Mouse (Mus musculus): ENCODE measurements around the gene Atrnl1. TPM values are rescaled to one million over a fixed set of nuclear protein-coding genes. Genes with fewer than 3 reads are reported as not detected.

Gene Atrnl1
- 10 to 100 TPM; 24.9 to 25.6 TPM for total RNA-seq (2021)

DNA sequence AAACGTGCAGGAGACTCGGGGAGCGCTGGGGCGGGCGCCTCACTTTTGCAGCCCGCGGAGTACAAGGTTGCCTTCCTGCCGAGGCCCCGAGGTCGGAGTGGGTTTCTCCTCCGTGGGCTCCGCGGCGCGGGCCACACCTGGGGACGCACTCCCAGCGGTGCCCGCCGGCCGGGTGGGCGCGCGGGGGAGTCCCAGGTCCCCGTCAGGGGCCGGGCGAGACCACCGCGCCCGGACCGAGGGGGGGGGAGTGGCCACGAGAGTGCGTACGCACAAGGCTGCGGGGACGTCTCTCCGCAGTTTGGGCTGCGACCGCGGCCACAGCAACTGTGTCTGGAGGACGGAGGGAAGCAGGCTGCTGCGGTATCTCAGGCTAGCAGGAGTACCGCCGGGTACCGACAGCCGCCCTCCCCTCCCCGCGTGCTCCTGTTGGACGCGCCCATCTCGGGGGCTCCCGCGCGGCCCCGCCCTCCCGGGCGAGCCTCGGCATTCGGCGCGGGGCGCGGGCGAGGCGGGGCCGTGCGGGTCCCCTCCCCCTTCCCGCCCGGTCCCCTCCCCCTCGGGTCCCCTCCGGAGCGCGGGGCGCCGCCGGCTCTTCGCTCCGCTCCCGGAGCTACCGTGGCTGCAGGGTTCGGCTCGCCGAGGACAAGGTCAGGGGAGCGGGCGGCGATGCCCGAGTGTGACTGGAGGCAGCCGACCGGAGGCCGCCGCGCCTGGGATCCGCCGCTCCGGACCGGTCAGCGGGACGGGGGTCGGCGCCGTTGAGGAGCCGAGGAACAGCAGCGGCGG lies at the start of gene Atrnl1:
TSS of gene Atrnl1 (plus strand) at position 559 of the 786 bp plus-strand sequence.
- DNase-seq = peak; percentile 89

DNA sequence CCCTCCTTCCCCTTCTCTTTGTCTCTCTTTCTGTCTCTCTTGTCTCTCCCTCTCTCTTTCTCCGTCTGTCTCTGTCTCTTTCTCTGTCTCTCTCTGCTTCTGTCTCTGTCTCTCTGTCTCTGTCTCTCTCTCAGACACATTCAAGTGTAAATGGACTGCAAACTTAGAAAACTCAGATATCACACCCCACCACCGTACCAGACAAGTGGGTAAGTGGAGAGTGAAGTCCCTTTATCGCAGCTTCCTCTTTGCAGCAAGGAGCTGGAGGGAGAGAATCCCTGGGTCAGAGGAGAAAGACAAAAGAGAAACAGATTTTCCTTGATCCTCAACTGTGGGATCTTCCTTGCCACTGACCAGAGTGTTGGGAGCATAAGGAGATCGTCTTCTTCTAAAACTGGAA lies 49.3 kb upstream of the Atrnl1 start:
- no peak for DNase-seq

DNA sequence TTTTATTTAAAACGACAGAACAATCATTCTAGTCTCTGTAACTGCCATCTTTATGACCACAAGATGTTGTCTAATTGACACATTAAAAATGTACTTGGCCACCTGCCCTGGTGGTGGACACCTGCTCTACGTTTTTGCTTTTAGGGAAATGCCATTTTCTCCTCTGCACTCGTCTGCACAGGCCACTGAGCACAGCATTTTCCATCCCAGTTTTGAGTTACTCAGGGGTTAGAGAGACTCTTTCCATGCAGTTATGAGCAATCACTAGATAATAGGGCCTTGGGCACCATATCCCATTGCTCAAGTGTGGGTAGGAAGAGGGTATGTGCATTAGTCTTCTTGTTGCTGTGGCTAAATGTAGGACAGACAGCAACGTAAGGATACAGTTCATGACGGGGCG lies 41.8 kb upstream of the Atrnl1 start:
- no peak for DNase-seq

DNA sequence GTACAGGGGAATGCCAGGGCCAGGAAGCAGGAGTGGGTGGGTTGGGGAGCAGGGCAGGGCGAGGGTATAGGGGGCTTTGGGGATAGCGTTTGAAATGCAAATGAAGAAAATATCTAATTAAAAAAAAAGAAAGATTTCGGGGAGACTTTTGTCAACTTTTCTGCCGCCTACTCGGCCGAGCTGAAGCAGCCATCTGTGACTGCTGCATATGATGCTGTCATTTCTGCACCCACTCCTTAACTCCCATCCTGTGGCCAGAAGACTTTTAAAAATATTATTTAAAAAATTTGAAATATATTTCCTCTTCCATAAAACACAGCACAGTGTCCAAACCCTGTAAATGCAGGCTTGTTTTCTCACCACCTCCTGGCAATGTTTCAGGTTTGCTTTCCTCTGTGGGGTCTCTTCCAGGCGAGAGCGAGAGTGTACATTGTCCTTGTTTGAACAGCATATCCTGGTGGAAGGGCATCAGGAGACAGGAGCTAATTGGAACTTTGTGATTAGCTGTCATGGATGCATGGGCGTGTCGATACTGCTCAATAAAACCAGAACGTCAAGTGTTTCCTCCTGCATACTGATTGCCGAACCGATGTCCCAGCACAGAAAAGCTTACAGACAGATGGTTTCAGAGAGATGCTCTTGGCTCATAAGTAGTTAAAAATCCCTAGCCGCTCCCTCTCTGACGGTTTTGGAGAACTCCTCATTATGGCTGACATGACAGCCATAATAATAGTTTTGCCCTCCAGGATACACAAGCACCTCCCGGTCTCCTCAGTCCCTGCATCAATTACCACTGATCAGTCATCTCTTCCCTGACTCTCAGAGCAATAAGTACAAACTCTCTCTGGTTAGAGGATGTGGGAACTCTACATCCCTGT lies 38.2 kb upstream of the Atrnl1 start:
- no peak for DNase-seq

DNA sequence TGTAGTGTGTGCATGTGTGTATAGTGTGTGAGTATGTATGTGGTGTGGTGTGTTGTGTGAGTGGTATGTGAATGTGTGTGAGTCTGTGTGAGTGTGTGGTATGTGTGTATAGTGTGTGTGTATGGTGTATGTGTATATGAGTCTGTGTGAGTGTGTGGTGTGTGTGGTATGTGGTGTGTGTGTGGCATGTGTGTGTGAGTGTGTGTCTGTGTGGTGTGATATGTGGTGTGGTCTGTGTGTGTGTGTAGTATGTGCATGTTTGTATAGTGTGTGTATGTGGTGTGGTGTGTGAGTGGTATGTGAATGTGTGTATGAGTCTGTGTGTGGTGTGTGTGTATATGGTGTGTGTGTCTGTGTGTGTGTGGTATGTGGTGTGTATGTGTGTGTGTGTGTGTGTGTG lies 37.4 kb upstream of the Atrnl1 start:
- DNase-seq = no peak

DNA sequence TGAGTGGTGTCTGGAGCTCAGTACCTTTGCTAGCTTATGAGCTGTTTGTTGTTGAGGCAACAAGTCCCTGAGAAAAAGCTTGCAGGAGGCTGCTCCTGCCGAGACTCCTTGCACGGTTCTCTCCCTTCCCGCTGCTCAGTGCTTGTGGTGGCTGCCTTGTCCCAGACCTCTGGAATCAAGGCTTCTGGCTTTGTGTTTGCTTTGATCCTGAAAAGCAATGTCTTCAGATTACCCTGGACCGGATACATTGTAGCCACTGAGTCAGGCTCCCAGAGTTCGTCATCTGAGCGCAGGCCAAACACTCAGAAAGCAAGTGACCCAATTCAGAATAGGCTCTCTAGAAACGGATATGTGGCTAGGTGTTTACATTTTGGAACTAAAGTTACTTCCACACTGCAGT lies 35.8 kb upstream of the Atrnl1 start:
- DNase-seq = no peak

DNA sequence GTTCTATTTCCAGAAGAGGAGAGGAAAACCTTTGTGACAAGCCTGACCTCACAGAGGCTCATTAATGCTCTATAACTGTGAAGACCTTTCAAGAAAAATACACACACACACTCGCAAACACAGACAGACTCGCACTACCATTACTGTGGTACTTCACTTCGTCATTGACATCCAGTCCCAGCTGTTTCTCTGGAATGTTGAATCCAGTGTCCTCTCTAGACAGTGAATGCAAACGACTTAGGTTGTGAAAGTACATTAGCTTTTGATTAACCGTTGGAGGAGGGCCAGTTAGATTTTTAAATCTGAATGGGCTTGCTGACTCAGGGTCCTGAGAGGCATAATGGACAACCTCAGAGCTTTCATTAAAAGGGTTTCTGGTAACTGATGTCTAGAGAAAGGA lies 34.0 kb upstream of the Atrnl1 start:
- no peak for DNase-seq

DNA sequence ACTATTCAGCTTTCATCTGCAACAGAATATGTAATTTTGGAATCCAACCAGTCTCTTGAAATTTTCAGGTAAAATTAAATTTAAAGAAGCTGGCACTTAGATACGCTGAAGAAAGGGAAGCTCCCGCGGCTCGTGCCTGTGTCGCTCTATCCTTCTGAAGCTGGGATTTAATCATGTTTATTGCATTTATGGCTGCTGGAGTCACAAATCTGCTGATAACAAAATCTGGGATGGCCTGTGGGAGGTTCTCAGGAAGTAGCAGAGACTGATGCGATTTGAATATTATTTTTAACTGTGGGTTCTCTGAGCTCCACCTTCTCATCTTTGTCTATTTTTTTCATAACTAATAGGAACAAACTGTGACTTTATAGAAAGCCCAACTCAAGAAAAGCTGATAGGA lies 33.6 kb upstream of the Atrnl1 start:
- no peak for DNase-seq

DNA sequence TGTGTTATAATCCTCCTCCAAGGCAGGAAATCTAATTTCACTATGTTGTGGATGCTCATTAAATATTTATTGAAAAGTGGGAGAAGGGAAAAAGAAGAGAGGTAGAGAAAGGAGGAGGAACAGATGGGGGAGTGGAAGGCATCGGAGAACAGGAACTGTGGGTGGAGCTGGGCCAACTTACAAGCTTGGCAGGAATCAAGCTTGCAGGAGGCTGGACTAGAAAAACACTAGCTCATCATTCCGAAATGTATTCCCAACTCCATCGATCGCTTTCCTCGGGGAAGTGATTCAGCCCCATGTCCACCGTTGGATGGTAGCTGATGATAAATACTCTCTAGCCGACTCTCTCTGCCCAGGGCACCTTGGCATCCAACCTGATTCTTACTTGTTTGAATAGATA lies 29.9 kb upstream of the Atrnl1 start:
- DNase-seq = peak; percentile 20

DNA sequence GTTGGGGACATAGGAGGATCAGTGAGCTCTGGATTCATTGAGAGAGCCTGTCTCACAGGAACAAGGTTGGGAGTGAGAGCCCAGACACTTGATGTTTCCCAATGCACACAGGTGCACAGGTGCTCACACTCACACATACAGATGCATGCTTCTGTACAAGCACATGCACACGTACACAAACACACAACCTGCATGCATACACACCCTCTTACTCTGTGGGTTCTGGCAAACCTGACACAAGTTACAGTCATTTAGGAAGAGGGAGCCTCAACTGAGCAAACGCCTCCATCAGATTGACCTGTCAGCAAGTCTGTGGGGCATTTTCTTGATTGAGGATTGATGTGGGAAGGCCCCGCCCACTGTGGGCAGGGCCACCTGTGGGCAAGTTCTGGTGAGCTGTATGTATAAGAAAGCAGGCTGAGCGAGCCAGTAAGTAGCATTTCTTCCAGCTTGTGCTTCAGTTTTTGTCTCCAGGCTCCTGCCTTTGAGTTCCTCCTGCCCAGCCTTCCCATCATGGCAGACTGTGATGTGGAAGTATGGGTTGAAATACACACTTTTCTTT lies 25.5 kb upstream of the Atrnl1 start:
- DNase-seq = no peak

DNA sequence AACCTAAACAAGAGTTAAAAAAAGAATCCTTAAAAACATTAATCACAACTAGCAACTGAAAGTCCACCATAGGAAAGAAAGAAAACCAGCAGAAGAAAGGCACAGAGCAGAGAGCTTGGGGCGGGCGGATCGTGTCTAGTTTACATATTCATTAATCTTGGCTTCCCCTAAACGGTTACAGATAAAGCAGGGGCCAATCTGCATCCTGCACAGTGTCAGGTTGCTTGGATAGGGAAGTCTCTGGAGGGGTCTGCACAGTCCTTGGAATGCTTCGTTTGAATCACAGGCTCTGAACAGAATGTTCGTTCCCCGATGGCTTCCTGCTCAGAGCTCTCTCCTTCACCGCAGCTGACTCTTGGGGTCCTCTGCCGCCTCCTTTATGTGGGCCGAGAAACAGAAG lies 24.7 kb upstream of the Atrnl1 start:
- peak; percentile 10 for DNase-seq

DNA sequence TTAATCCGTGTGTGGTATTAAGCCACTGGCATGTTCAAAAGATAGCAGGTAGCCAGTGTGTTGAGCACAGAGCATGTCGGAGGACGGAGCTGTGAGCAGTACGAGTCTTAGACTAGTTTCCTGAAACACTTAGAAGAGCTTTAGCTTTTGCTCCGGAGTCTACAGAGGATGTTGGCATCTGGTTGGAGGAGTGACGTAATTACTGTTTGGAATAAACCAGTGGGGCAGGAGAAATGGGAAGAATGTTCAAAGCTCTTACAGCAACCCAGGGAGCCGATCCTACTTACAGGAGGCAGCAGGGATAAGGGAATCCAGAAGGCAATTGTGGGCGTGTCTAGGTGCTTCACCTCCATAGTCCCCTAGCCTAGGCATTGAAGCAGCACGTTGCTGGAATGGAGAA lies 21.3 kb upstream of the Atrnl1 start:
- no peak for DNase-seq

DNA sequence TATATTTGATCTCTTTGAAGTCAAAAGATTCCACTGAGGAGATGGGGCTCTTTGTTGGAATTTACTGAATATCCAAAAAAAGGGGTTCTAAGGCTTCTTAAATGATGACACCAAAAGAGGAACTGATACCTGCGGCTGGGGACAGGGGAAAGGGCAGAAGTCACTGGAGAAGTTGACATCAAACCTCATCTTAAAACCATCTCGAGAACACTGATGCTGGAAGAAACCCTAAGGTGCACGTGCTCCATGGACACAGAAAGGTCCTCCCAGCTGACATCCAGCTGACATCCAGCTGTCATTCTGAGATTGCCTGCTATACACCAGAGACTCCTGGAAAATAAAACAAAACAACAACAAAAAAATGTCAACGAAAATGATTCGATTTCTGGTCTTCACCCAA lies 19.9 kb upstream of the Atrnl1 start:
- no peak for DNase-seq

DNA sequence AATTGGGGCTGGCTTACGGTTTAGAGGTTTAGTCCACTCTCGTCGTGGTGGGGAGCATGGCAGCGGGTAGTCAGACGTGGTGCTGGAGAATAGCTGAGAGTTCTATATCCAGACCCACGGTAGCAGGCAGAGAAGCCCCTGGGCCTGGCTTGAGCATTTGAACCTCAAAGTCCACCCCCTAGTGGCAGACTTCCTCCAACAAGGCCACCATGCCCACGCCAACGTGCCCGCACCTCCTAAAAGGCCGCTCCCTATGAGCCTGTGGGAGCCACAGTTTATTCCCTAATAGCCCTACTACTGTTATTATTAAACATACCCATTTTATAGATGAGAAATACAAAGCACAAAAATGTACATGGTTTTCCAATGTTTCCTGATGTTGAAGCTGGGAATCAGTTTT lies 19.2 kb upstream of the Atrnl1 start:
- DNase-seq = no peak

DNA sequence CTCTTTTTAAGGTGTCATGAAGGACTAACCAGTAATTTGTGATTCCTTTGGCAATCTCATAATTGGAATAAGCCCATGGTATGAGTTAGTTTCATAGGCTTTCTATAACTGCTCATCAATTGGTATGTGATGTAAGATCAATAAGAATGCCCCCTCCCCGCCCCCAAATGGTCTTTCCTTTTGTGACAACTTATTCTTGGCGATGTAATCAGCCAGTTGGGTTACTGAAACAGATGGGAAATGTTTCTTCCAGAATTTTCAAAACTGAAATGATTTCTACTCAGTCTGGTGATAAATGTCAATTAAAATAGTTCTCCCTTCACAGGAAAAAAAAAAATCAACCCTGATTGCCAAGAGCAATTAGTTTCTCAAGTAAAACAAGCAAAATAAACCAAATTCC lies 18.5 kb upstream of the Atrnl1 start:
- no peak for DNase-seq

DNA sequence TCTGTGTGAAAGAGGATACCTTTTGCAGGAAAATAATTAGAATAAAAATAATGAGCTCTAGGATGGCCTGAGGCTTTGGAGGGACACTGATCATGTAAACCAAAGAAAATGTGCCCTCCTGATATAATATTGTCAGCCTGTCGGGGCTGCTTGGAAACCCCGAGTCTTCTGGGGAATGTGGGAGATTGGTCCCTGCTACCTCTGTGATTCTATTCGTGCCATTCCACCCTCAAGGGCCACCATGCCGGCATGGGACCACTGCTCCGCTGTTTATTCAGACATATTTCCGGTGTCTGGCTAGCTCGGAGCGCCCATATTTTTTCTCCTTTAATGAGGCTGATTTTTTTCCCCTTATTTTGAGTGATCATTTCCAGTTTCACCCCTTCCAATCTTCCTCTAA lies 11.7 kb upstream of the Atrnl1 start:
- DNase-seq = no peak

DNA sequence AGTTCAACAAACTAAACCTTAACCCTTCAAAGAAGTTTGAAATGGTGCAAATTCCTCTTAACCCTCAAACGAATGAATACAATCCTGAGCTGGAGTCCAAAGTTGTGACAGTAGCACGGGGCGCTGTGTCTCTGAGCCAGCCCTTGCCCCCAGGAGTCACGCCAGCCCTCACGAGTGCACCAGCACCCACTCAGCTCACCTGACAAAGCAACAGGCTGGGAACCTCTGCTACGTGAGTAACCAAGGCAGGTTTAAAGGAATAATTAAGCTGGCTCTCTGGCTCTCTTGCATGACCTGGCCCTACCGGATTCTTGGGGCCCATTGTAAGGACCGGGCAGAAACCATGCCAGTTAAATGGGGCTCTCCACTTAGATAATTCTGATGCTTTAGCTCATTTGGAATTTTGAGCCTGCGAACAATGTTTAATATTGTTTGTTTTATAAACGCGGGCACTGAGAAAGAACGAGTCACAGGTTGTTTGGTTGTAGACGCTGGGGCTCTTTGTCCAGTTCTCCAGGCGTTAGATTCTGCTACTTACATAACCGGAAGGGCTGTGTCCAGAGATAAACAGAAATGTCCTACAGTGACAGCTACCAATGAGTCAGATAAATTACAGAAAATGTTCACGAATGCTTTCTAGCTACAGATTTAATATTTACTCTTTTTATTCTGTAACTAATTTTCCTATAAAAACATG lies 10.5 kb upstream of the Atrnl1 start:
- DNase-seq = no peak

DNA sequence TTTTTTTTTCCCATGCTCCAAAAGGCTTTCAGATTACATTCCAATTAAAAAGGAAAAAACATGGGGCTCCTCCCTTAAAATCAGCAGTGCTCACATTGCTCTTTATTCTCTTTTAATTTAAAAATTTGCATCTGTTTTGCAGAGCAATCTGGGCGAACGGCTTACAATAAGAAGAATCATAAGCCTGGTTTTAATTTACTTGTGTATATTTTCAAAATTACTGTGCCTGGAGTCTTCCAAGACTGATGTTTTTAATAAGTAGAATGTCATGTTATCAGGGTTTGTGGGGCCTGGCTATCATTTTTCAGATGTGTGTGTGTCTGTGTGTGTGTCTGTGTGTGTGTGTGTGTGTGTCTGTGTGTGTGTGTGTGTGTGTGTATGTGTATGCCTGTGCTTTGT lies 9.9 kb upstream of the Atrnl1 start:
- no peak for DNase-seq

DNA sequence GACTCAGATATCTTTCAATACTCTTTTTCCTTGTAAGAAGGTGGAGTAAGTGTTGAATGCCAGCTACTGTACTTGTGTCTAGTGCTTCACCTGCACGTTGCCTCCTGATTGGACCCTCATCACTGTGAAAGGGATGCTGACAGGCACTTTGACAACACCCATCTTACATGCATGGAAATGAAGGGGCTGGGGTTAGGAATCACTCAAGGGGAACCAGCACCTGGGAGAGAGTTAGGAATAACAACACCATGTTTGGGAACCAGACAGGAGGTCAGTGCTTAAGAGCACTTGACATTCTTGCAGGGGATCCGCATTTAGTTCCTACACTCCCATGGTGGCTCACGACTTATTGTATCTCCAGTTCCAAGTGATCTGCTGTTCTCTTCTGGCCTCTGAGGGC lies 7.2 kb upstream of the Atrnl1 start:
- DNase-seq = no peak

DNA sequence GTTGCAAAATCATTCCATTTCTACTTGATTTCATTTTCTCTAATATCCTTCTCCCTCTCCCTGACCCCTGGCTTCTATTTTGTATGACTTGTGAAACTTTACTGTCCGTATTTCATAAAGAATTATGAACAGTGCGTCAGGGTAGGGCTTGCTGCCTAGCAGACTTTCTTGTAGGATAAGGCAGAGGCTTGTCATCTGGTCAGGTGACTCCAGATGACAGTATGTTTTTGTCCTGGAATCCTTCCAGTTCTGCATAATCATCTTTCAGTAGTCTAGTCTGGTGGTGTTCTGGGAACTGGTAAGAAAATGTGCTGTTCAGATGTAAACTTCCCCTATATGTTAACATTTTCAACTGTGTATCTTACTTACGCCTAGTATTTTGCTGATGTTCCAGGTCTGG lies 4.9 kb upstream of the Atrnl1 start:
- DNase-seq = no peak

DNA sequence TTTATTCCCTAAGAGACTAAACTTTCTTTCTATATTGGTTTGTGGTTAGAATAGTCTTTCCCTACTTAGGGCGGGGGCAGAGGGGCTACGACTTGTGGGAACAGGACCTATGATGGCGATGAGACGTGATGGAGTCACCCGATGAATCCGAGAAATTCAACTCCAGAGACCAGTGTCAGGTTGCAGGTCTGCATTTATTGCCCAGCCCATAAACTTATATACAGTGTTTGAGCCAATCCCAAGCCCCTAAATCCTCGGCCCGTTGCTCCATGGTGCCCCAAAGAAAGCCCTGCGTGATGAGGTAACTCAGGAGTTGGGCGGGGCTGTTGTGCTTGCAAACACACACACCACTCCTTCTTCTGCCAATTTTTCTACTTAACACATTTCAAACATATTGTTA lies 4.5 kb upstream of the Atrnl1 start:
- no peak for DNase-seq

DNA sequence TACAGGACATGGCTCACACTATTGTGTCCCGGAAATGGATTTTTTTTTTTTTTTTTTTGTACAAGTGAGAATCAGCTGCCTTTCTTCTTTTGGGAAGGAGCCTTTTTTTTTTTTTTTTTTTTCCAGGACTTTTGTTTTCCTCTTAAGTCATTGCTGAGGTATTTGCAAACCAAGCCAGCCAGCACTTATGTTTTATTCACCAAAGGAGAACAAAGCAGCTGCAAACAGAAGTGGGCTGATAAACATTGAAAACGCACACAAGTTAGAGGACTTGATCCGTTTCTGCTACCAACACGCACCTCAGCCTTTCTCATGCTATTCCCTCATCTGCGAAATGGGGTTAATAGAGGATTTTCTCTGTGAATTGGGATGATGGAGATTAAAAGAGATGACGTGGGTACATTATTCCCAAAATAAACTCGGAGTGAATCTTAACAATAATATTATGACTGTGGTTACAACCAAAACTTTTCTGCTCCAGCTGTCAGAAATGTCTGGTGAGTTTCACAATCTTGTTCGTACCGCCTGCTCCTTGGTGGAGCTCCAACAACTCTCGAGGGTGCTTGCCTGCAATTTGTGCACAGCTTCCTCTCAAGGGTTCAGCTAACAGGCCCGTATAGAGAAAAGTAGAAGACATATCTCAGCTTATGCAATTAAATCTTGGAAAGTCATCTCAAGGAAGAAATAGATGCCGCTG lies 1.3 kb upstream of the Atrnl1 start:
- peak; percentile 43 for DNase-seq

Measured in heart, postnatal 4 days (tissue).